Mouse (Mus musculus) forebrain, embryonic 11.5 days (tissue): ENCODE results near the gene Helt. TPM values are rescaled to one million over a fixed set of nuclear protein-coding genes. Genes with fewer than 3 reads are reported as not detected.

Source experiments
- ATAC-seq: fragments of 200-750 bp; cut with Nextera tagmentation; replicated peaks from 2 replicates; pipeline ENCODE4 v1.8.0; 2017; ENCODE audit warnings: moderate TSS enrichment; ENCODE audit not compliant: low FRiP score
- DNase-seq: peaks from one replicate; pipeline ENCODE4 v3.0.0-alpha.2; 2017; ENCODE audit warnings: low spot score
- H3K27ac ChIP-seq: fragments of 300-500 bp; sonication (generic); 2 replicates; pipeline ENCODE4 v1.5.1; 2014; ENCODE audit warnings: low read depth, low read length
- H3K27me3 ChIP-seq: fragments of 300-500 bp; sonication (generic); 2 replicates; pipeline ENCODE4 v1.6.1; 2014; ENCODE audit warnings: mild to moderate bottlenecking, low read length, mixed read lengths; ENCODE audit not compliant: control insufficient read depth, insufficient read depth
- H3K36me3 ChIP-seq: fragments of 300-500 bp; sonication (generic); 2 replicates; pipeline ENCODE4 v1.6.1; 2014; ENCODE audit warnings: mild to moderate bottlenecking, low read length, moderate library complexity, mixed read lengths; ENCODE audit not compliant: control insufficient read depth, insufficient read depth
- H3K4me1 ChIP-seq: fragments of 300-500 bp; sonication (generic); replicated peaks from 2 replicates; pipeline ENCODE4 v1.6.1; 2014; ENCODE audit warnings: low read length, mixed read lengths; ENCODE audit not compliant: control insufficient read depth, insufficient read depth
- H3K4me2 ChIP-seq: fragments of 300-500 bp; sonication (generic); 2 replicates; pipeline ENCODE4 v1.6.1; 2014; ENCODE audit warnings: low read depth, mild to moderate bottlenecking, low read length, moderate library complexity, mixed read lengths; ENCODE audit not compliant: severe bottlenecking
- H3K4me3 ChIP-seq: fragments of 300-500 bp; sonication (generic); 2 replicates; pipeline ENCODE4 v1.5.1; 2014; ENCODE audit warnings: low read depth, low read length
- H3K9ac ChIP-seq: fragments of 300-500 bp; sonication (generic); 2 replicates; pipeline ENCODE4 v1.6.1; 2014; ENCODE audit warnings: low read length
- H3K9me3 ChIP-seq: fragments of 300-500 bp; sonication (generic); 2 replicates; pipeline ENCODE4 v1.6.1; 2016; ENCODE audit warnings: low read length, mixed read lengths; ENCODE audit not compliant: control insufficient read depth
- WGBS: fragments of 180-500 bp; shearing (Covaris S2); extraction: QIAGEN DNeasy Blood & Tissue Kit; methylation state at CpG from one replicate; pipeline ENCODE4 v1.1.7; 2014; 5-methylcytosine and 5-hydroxymethylcytosine counted together
- polyA plus RNA-seq: library from polyadenylated mRNA; unstranded; fragments of >200 nt; fragmentation: Nextera tagmentation; extraction: Ambion mirVana; gene quantifications from 2 replicates; pipeline ENCODE4 v1.2.1, GENCODE M21; 2014

The Helt gene
- polyA plus RNA-seq, 1 experiment from 2014 or later: 7.4 TPM

DNA sequence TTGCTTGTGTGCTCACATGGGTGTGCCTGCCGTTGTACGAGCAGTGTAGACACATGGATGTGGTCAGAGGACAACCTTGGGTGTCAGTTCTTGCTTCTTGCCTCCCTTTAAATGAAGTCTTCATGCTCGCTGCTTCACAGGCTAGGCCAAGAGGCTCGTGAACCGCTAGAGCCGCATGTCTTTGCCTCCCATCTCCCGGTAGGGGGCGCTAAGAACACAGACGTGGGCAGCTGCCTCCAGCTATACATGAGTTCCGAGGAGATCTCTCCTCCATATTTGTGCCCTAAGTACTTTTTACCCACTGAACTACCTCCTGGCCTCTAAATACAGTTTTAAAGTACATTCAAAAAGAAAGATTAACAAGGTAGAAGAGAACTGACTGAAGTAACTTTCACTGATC lies 16.7 kb upstream of the Helt start:
- no peaks in the 10 kb centered on the region for H3K9me3 ChIP-seq
- no peaks in the 10 kb centered on the region for H3K27me3 ChIP-seq
- no peak overlapping the region for H3K9ac ChIP-seq
- DNase-seq (peak; percentile 87), ATAC-seq (peak; percentile 69; the same call in 1 of the 2 replicates)
- H3K4me3 ChIP-seq: no peak overlapping the region
- no peak overlapping the region for H3K27ac ChIP-seq
- H3K4me2 ChIP-seq: no peak overlapping the region
- H3K36me3 ChIP-seq: no peaks in the 10 kb centered on the region
- 10% methylated on average over 10 of the region's 10 CpGs for WGBS
- H3K4me1 ChIP-seq: no peaks in the 10 kb centered on the region

DNA sequence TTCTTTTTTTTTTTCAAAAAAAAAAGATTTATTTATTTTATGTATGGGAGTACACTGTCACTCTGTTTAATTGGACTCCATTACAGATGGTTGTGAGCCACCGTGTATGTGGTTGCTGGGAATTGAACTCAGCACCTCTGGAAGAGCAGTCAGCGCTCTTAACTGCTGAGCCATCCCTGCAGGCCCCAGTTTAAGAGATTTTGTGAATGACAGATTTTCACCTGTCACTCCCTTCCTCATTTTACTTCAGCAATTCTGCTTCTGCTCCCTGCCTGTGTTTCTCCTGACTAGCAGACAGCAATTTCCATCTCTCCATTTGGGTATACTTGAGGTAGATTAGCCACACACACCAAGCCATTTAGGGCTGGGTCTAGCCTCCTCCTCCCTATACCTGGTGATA lies 13.7 kb upstream of the Helt start:
- no peak overlapping the region for H3K9ac ChIP-seq
- no peaks in the 10 kb centered on the region for H3K9me3 ChIP-seq
- 78% methylated on average over 2 of the region's 2 CpGs for WGBS
- DNase-seq (no peak), ATAC-seq (no peak)
- H3K4me3 ChIP-seq: no peak overlapping the region
- no peaks in the 10 kb centered on the region for H3K4me1 ChIP-seq
- no peaks in the 10 kb centered on the region for H3K36me3 ChIP-seq
- H3K27me3 ChIP-seq: no peaks in the 10 kb centered on the region
- H3K27ac ChIP-seq: no peak overlapping the region
- H3K4me2 ChIP-seq: no peak overlapping the region

DNA sequence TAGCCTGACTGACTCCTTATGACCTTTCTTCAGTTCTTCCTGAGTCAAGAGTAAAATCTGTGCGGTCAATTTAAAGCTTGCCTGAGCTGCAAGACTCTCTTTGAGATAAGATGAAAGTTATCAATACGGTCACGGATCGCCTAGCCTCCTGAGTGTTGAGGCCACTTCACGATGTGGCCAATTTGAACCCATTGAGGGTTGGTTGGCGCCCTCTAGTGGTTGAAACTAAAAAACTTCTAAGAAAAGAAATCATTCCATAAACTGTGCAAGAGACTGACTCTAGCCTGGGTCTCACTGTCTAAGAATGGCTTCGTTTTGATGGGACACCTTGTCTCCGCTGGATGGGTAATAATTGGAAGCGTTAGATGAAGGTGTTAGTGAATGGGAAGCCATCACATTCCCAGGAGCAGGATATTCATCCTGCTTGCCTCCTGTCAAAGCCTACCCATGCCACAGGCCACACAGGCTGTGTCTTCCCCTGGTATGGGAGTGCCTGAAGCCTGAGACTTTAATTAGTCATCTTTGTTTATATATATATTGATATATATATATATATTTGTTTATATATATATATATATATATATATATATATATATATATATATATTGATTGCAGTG lies 11.4 kb upstream of the Helt start:
- WGBS: 7% methylated on average over 9 of the region's 9 CpGs
- ATAC-seq: peak; percentile 36

DNA sequence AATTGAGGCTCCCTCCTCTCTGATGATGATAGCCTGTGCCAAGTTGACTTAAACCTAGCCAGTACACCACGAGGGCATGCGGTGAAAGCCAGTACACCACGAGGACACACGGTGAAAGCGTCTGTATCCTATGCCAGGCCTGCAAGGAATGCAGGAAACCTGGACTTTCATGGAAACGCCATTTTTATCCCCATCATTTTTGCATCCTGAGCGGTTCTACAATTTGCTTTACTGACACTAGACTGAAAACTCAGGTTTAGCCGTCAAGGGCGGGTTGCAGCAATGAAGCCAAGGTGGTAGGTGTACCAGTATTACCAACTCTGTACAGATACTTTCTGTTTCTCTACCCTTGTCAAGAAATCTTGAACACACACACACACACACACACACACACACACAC lies 7.7 kb upstream of the Helt start:
- ATAC-seq: no peak
- Histone ChIP-seq H3K4me2 (no peak overlapping the region), H3K36me3 (no peaks in the 10 kb centered on the region), H3K9me3 (no peaks in the 10 kb centered on the region), H3K4me3 (no peak overlapping the region), H3K27me3 (peaks cover 21% of the 10 kb centered on the region), H3K9ac (no peak overlapping the region), H3K4me1 (no peaks in the 10 kb centered on the region), H3K27ac (no peak overlapping the region)
- 91% methylated on average over 9 of the region's 9 CpGs for WGBS
- DNase-seq: no peak

More for the DNA sequence above, 11.4 kb upstream of the Helt start:
- no peaks in the 10 kb centered on the region for H3K4me1 ChIP-seq
- H3K27me3 ChIP-seq: peaks cover 2% of the 10 kb centered on the region; the same call in 1 of the 2 replicates
- no peak overlapping the region for H3K9ac ChIP-seq
- no peaks in the 10 kb centered on the region for H3K9me3 ChIP-seq
- no peak overlapping the region for H3K4me2 ChIP-seq
- peak; percentile 61 for DNase-seq
- no peak overlapping the region for H3K27ac ChIP-seq
- no peak overlapping the region for H3K4me3 ChIP-seq
- H3K36me3 ChIP-seq: no peaks in the 10 kb centered on the region

DNA sequence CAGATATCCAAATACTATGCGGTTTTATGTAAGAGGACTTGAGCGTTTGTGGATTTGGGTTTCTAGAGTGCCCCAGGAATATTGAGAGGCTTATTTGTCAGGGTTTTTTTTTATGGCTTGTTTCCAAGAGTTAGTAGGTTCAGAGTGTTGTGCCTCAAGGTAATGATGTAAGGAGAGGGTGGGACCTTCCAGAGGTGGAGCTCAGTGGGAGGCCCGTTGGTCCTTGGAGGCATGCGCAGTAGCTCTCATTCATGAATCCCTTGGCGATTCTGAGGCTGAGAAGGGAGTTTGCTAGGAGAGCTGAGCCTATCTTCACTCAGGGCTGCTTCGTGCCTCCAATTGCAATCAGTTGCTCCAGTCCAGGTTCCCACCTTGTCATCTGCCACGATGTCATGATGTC lies 4.4 kb upstream of the Helt start:
- 26% methylated on average over 7 of the region's 7 CpGs for WGBS
- Histone ChIP-seq H3K4me3 (no peak overlapping the region), H3K36me3 (no peaks in the 10 kb centered on the region), H3K27ac (no peak overlapping the region), H3K4me2 (no peak overlapping the region), H3K27me3 (peaks cover 51% of the 10 kb centered on the region), H3K9ac (no peak overlapping the region), H3K9me3 (no peaks in the 10 kb centered on the region), H3K4me1 (peaks cover 10% of the 10 kb centered on the region; the same call in 1 of the 2 replicates)
- ATAC-seq (no peak), DNase-seq (no peak)

DNA sequence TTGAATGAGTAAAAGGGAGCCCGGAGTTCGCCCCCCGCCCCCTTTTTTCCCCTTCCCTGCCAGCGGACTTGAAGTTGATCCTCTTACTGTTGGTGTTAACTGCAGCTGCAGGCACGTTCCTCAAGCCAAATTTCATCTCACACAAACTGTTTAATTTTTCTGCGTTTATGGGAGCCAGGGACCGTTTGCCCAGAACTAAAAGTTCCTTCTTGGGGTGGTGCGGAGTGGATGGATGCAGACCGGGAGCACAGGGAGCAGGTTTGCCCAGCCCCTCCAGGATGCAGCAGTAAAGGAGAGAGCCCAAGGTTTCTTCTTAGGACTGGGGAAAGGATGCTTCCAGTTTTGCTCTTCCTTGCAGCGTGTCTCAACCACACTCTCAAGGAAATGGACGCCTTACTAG lies 2.1 kb upstream of the Helt start:
- H3K4me2 ChIP-seq: peak overlapping the region; percentile 32; the same call in 1 of the 2 replicates
- under 1% methylated on average over 11 of the region's 11 CpGs for WGBS
- no peak for ATAC-seq
- no peak overlapping the region; the same call in 1 of the 2 replicates for H3K9ac ChIP-seq
- DNase-seq: no peak
- H3K27me3 ChIP-seq: peaks cover 74% of the 10 kb centered on the region
- H3K36me3 ChIP-seq: no peaks in the 10 kb centered on the region
- H3K4me3 ChIP-seq: no peak overlapping the region
- H3K4me1 ChIP-seq: peaks cover 19% of the 10 kb centered on the region
- no peak overlapping the region for H3K27ac ChIP-seq
- H3K9me3 ChIP-seq: no peaks in the 10 kb centered on the region

DNA sequence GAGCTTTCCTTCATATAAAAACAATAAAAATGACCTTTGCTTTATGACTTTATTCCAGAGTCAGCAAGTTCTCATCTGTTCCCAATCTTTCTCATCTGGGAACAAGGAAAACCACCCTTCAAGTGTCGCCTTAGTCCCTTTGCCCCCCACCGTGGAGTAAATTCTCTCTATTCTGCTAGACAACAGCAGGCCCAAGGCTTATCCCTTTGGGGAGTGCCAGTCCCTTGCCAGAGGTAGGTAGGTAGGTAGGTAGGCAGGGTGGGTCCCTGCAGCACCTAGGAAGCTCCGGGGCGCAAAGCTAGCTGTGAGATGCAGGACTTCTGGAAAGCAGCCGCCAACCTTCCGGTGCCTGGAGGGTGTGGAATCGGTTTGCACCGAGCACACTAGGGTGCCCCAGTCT lies 1.5 kb upstream of the Helt start:
- Histone ChIP-seq H3K4me1 (peaks cover 25% of the 10 kb centered on the region), H3K27ac (no peak overlapping the region), H3K9me3 (no peaks in the 10 kb centered on the region), H3K4me2 (peak overlapping the region; percentile 32), H3K27me3 (peaks cover 78% of the 10 kb centered on the region), H3K4me3 (no peak overlapping the region), H3K9ac (no peak overlapping the region), H3K36me3 (no peaks in the 10 kb centered on the region)
- ATAC-seq (no peak), DNase-seq (no peak)
- 0% methylated on average over 8 of the region's 8 CpGs for WGBS

DNA sequence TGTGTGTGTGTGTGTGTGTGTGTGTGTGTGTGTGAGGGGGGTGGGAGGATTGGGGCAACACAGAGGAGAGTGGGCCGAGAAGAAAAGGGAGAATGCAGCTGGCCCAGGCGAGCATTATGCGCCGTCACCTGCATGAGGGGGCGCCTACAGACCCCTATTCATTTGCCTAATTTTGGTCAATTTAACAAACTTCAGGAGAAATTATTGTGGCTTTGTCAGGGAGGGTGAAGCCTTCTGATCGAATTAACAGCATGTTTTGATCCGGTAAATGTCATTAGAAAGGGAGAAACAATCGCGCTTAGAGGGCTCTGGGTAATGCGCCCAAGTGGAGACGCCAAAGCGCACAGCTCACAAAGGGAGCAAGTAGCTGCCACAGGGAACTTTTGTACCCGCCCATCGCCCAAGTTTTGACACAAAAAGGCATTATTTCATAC lies 647 bp upstream of the Helt start:
- H3K4me1 ChIP-seq: peaks cover 28% of the 10 kb centered on the region
- H3K9me3 ChIP-seq: no peaks in the 10 kb centered on the region
- ATAC-seq (peak; percentile 72), DNase-seq (peak; percentile 74)
- H3K4me2 ChIP-seq: peak overlapping the region; percentile 32
- no peak overlapping the region for H3K27ac ChIP-seq
- no peaks in the 10 kb centered on the region for H3K36me3 ChIP-seq
- no peak overlapping the region for H3K9ac ChIP-seq
- no peak overlapping the region for H3K4me3 ChIP-seq
- peaks cover 81% of the 10 kb centered on the region for H3K27me3 ChIP-seq
- 0% methylated on average over 14 of the region's 14 CpGs for WGBS

DNA sequence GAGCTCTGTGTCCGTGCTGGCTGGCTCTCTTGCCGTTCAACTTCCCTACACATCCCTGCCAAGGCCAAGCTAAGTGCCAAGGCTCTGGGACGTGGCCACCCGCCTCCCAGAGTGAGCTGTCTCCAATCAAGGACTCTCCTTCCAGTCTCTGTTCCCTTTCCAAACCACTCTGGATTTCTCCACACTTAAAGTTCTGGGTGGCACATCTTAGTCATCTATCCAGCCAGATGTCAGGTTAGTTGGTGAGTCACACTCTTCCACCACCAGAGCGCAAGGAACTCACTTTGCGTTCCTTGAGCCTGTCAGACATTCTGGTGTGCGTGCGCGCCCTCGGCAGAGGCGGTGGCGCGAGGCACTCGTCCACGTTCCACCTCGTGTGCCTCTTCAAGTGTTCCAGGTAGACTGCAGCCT lies 725 bp downstream of the Helt start:
- DNase-seq: peak; percentile 58

More for the DNA sequence above, 725 bp downstream of the Helt start:
- whole genome bisulfite sequencing: under 1% methylated on average over 16 of the region's 16 CpGs
- Histone ChIP-seq H3K9me3 (no peaks in the 10 kb centered on the region), H3K36me3 (no peaks in the 10 kb centered on the region), H3K27ac (no peak overlapping the region), H3K4me2 (peak overlapping the region; percentile 50), H3K27me3 (peaks cover 74% of the 10 kb centered on the region), H3K4me3 (peak overlapping the region; percentile 14), H3K9ac (no peak overlapping the region), H3K4me1 (peaks cover 28% of the 10 kb centered on the region)
- no peak for ATAC-seq
